Mouse (Mus musculus) kidney, embryonic 14.5 days (tissue): ENCODE results near the gene Spic. TPM values are rescaled to one million over a fixed set of nuclear protein-coding genes. Genes with fewer than 3 reads are reported as not detected.
"Not testable (repeated sequence)": the region's sequence is repeated elsewhere in the genome, so short reads cannot be mapped to it uniquely, and the experiment has no call there.

Experiments
- ATAC-seq: fragments of 200-750 bp; cut with Nextera tagmentation; 2 replicates; pipeline ENCODE4 v1.8.0; 2017; ENCODE audit warnings: moderate number of reproducible peaks, mild to moderate bottlenecking, moderate TSS enrichment, moderate library complexity; ENCODE audit not compliant: low FRiP score, low TSS enrichment
- H3K27ac ChIP-seq: fragments of 300-500 bp; sonication (generic); 2 replicates; pipeline ENCODE4 v1.5.1; 2014; ENCODE audit warnings: low read depth, mild to moderate bottlenecking, low read length, moderate library complexity, mixed read lengths
- H3K27me3 ChIP-seq: fragments of 300-500 bp; sonication (generic); 2 replicates; pipeline ENCODE4 v1.6.1; 2014; ENCODE audit warnings: mild to moderate bottlenecking, low read length; ENCODE audit not compliant: control insufficient read depth, insufficient read depth
- H3K36me3 ChIP-seq: fragments of 300-500 bp; sonication (generic); 2 replicates; pipeline ENCODE4 v1.6.1; 2014; ENCODE audit warnings: low read length, mixed read lengths; ENCODE audit not compliant: control insufficient read depth, insufficient read depth
- H3K4me1 ChIP-seq: fragments of 300-500 bp; sonication (generic); 2 replicates; pipeline ENCODE4 v1.6.1; 2014; ENCODE audit warnings: low read length, mixed read lengths; ENCODE audit not compliant: control insufficient read depth, insufficient read depth
- H3K4me2 ChIP-seq: fragments of 300-500 bp; sonication (generic); replicated peaks from 2 replicates; pipeline ENCODE4 v1.6.1; 2014; ENCODE audit warnings: low read depth, mild to moderate bottlenecking, low read length
- H3K4me3 ChIP-seq: fragments of 300-500 bp; sonication (generic); 2 replicates; pipeline ENCODE4 v1.5.1; 2014; ENCODE audit warnings: mild to moderate bottlenecking, low read length
- H3K9ac ChIP-seq: fragments of 300-500 bp; sonication (generic); 2 replicates; pipeline ENCODE4 v1.6.1; 2014; ENCODE audit warnings: low read depth, mild to moderate bottlenecking, low read length, moderate library complexity
- H3K9me3 ChIP-seq: fragments of 300-500 bp; sonication (generic); 2 replicates; pipeline ENCODE4 v1.6.1; 2016; ENCODE audit warnings: low read length; ENCODE audit not compliant: control insufficient read depth
- WGBS: fragments of 180-500 bp; shearing (Covaris S2); extraction: QIAGEN DNeasy Blood & Tissue Kit; methylation state at CpG from one replicate; pipeline ENCODE4 v1.1.7; 2014; 5-methylcytosine and 5-hydroxymethylcytosine counted together
- polyA plus RNA-seq: library from polyadenylated mRNA; unstranded; fragments of >200 nt; fragmentation: Nextera tagmentation; extraction: Ambion mirVana; gene quantifications from 2 replicates; pipeline ENCODE4 v1.2.1, GENCODE M21; 2014

The Spic gene
- polyA plus RNA-seq, 1 experiment from 2014 or later: 0.26 TPM

DNA sequence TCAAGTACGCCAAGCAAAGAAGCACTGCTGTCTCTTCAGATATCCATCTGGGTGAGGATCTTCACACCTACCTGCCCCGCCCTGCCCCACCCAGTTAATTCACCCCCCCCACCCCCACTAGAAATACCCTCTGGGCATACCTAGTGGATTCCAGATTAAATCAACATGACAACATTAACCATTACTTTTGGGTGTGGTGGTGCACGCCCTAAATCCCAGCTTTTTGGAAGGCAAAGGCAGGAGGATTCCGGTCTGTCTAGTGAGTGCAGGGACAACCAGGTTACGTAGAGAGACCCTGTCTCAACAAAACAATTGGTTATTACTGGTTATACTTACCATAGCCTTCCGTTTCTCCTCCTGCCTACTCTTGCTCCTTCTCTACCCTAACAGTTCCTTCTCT is 12.7 kb downstream of the Spic start:
- Histone ChIP-seq H3K27me3 (no peaks in the 10 kb centered on the region), H3K36me3 (no peaks in the 10 kb centered on the region), H3K27ac (no peak overlapping the region), H3K9me3 (0 out of 2 replicates have a peak, but pooled peaks cover 2% of the 10 kb centered on the region), H3K9ac (no peak overlapping the region), H3K4me2 (no peak overlapping the region), H3K4me1 (no peaks in the 10 kb centered on the region), H3K4me3 (no peak overlapping the region)
- ATAC-seq: no peak
- WGBS: 89% methylated on average over 6 of the region's 6 CpGs

DNA sequence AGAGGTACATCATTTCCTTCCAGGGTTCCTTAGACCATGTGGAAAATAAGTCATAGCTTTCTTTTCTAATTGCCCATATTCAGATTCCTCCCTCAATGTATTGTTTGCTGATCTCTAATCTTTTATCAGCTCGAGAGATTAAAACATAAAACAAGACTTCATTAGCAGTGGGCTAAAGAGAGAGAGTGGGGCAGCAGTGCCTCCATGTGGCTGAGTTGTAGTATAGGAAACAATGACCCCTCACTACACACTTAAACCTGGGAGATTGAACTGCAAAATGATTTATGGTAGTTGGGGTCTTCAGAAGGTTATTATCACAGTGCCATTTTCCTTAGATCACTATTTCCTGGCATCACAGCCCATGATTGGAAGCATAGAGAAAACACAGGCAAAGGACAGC is 15.1 kb downstream of the Spic start:
- H3K27me3 ChIP-seq: no peaks in the 10 kb centered on the region
- no peak overlapping the region for H3K4me3 ChIP-seq
- no peaks in the 10 kb centered on the region for H3K36me3 ChIP-seq
- WGBS: 30% methylated on average over 1 of the region's 1 CpGs
- no peak for ATAC-seq
- no peaks in the 10 kb centered on the region for H3K4me1 ChIP-seq
- H3K9ac ChIP-seq: no peak overlapping the region
- H3K9me3 ChIP-seq: 0 out of 2 replicates have a peak, but pooled peaks cover 2% of the 10 kb centered on the region
- no peak overlapping the region for H3K27ac ChIP-seq
- H3K4me2 ChIP-seq: no peak overlapping the region

DNA sequence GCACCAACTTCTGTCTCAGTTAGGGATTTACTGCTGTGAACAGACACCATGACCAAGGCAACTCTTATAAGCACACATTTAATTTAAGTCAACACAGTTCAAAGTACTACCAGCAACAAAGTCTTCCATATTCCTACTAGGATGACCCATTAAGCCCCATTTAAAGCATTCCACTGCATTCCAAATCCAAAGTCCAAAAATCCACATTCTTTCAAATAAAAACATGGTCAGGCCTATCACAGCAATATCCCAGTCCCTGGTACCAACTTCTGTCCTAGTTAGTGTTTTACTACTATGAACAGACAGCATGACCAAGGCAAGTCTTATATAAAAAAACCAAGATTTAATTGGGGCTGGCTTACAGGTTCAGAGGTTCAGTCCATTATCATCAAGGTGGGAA is 21.0 kb downstream of the Spic start:
- H3K36me3 ChIP-seq, H3K4me3 ChIP-seq, H3K4me2 ChIP-seq, H3K27ac ChIP-seq, H3K27me3 ChIP-seq, H3K9ac ChIP-seq, H3K9me3 ChIP-seq, H3K4me1 ChIP-seq, ATAC-seq: not testable (repeated sequence)

DNA sequence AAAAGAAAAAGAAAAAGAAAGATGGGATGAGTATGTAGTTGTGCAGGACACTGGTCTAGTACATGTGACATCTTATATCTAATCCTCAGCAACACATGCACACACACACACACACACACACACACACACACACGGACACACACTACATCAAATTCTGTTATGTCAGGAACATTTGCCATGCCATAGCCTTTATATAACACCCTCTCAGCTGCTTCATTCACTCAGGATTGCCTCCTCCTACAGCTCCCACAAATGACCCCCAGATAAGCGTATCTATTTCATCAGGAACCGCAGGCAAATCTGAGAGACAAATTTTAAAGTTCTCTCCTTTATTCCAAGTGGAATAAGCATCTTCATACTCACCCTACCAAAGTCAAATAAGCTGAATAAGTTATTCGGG is 25.9 kb downstream of the Spic start:
- Histone ChIP-seq H3K4me2 (no peak overlapping the region), H3K4me3 (no peak overlapping the region), H3K27me3 (no peaks in the 10 kb centered on the region), H3K9me3 (no peaks in the 10 kb centered on the region), H3K9ac (no peak overlapping the region), H3K4me1 (no peaks in the 10 kb centered on the region), H3K36me3 (no peaks in the 10 kb centered on the region), H3K27ac (no peak overlapping the region)
- ATAC-seq: no peak
- 89% methylated on average over 4 of the region's 4 CpGs for WGBS

DNA sequence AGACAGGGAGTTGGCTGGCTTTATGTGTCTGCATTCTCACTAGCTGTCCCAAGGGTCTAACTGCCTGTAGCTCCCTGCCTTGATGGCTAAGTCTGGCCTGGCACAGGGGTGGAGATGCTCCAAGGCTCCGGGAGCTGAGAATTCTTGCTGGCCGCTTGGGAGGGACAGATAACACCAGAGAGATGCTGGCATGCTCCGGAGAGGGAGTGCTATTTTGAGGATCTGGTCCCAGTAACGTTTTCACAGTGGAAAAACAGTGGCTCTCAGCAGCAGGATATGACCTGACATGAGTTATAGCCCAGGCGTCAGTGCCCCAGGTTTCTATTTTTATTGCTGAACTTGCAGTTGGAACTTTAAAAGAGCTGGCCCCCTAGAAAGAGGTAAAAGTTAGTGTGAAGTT is 39.4 kb downstream of the Spic start:
- no peak overlapping the region for H3K4me2 ChIP-seq
- 18% methylated on average over 5 of the region's 5 CpGs for WGBS
- H3K27ac ChIP-seq: no peak overlapping the region
- no peaks in the 10 kb centered on the region for H3K27me3 ChIP-seq
- 0 out of 2 replicates have a peak, but pooled peaks have one; percentile 24 for ATAC-seq
- no peak overlapping the region for H3K9ac ChIP-seq
- no peaks in the 10 kb centered on the region for H3K36me3 ChIP-seq
- H3K4me1 ChIP-seq: peaks cover 7% of the 10 kb centered on the region; the same call in 1 of the 2 replicates
- no peak overlapping the region for H3K4me3 ChIP-seq
- H3K9me3 ChIP-seq: no peaks in the 10 kb centered on the region

DNA sequence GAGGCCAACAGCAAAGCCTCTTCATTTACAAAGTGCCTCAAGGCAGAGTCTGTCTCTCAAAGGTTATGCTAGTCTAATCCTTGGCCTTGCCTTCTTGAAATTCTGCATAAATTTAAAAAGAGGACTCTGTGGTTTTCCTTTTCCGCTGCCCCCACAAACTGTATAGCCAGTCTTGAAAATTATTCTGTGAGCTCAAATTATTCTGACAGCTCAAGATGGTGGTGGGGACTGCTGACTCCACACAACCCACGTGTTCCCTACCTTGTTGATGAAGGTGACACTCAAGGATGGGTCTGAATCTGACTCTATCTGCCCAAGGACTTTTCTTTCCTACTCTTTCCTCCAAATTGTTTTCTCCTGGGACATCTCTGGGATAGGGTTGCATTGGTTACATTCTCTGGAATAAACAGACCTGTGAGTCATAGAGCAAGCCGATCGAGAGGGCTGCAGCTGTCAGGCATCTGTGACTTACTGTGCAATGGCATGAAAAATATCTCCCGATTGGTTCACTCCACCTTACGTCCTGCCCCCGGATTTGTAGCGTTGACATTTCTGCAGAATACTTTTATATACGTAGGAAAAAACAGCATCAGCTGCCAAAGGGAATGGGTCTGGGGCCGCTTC is 53.4 kb downstream of the Spic start:
- no peaks in the 10 kb centered on the region for H3K27me3 ChIP-seq
- no peak overlapping the region for H3K27ac ChIP-seq
- H3K4me3 ChIP-seq: no peak overlapping the region
- no peak for ATAC-seq
- 62% methylated on average over 10 of the region's 10 CpGs for WGBS
- no peak overlapping the region for H3K4me2 ChIP-seq
- no peaks in the 10 kb centered on the region for H3K4me1 ChIP-seq
- H3K9ac ChIP-seq: no peak overlapping the region
- no peaks in the 10 kb centered on the region for H3K36me3 ChIP-seq
- no peaks in the 10 kb centered on the region for H3K9me3 ChIP-seq

DNA sequence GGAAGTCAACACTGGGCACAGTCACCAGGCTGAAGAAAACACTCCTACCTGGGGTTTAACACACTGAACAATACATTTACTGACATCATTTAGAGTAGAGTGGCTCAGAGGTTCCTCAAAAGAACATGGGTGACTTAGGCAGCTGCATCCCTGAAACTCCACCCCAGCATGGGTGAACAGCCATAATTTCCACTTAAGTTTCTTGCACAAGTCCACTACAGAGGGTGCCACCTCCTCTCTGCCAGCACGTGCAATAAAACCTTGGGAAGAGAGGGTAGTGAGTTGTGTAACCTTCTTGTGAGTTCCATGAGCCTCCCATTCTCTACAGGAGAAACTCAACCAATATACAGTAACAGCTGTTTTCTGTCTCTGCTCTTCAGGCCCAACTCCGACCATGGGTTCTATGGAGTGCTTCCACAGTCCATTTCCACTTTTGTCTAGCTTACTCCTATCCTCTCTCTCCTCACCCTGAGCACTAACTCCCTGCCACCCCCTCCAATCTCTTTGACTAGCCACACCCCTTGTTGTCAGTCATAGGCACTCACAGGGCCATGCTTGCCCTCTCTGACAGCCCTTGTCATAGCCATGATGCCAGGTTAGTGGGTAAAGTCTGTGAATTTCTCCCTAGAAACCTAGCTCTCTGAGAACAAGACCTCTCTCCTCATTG is 54.0 kb downstream of the Spic start:
- H3K4me3 ChIP-seq: no peak overlapping the region
- 83% methylated on average over 2 of the region's 2 CpGs for WGBS
- H3K9me3 ChIP-seq: no peaks in the 10 kb centered on the region
- no peaks in the 10 kb centered on the region for H3K36me3 ChIP-seq
- no peak overlapping the region for H3K4me2 ChIP-seq
- H3K9ac ChIP-seq: no peak overlapping the region
- no peaks in the 10 kb centered on the region for H3K27me3 ChIP-seq
- no peaks in the 10 kb centered on the region for H3K4me1 ChIP-seq
- H3K27ac ChIP-seq: no peak overlapping the region
- no peak for ATAC-seq

DNA sequence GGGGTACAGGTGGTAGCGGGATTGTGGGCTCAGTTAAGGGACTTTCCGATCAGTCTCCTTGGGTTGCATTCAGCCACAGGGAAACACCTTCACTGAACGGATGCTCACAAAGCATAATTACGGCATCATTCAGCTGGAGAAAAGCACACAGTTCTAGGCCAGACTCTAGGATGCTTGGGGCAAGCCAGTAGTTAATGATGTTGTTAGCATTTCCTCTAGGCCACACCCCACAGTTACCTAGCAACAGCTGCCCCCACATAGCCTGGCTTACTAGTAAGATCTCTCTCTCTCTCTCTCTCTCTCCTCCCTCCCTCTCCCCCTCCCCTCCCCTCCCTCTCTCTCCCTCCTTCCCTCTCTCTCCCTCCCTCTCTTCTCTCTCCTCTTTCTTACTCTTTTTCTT is 57.8 kb downstream of the Spic start:
- 80% methylated on average over 4 of the region's 4 CpGs for WGBS
- H3K9ac ChIP-seq: no peak overlapping the region
- no peak for ATAC-seq
- H3K9me3 ChIP-seq: no peaks in the 10 kb centered on the region
- no peaks in the 10 kb centered on the region for H3K4me1 ChIP-seq
- H3K36me3 ChIP-seq: no peaks in the 10 kb centered on the region
- H3K4me3 ChIP-seq: no peak overlapping the region
- H3K4me2 ChIP-seq: no peak overlapping the region
- no peak overlapping the region for H3K27ac ChIP-seq
- no peaks in the 10 kb centered on the region for H3K27me3 ChIP-seq

DNA sequence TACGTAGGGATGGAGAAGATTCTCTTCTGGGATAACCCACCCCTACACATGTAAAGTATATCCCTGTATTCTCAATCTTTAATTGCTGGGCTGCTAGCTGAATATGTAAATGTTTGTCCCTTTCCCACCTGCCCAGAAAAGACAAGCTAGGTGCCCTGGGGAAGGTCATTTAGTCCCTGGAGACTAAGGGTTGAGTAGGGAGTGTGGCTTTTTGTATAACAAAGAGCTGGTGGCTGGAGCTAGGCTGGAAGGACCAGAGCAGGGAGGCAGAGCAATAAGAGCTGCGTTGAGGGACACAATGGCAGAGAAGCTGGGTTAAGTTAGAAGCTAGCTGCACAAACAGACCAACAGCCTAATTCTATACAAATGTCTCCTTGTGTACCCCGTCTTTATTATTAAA is 58.6 kb downstream of the Spic start:
- ATAC-seq: no peak
- no peak overlapping the region for H3K27ac ChIP-seq
- H3K36me3 ChIP-seq: no peaks in the 10 kb centered on the region
- no peaks in the 10 kb centered on the region for H3K27me3 ChIP-seq
- no peaks in the 10 kb centered on the region for H3K9me3 ChIP-seq
- H3K4me1 ChIP-seq: no peaks in the 10 kb centered on the region
- H3K4me3 ChIP-seq: no peak overlapping the region
- WGBS: 67% methylated on average over 3 of the region's 3 CpGs
- H3K9ac ChIP-seq: no peak overlapping the region
- H3K4me2 ChIP-seq: no peak overlapping the region
